Mouse (Mus musculus) right cerebral cortex, postnatal 14 days (tissue): Measurements from ENCODE around the gene Fam221b.
A peak's percentile ranks its signal among the peaks of the same experiment; 100 is the strongest.

Source experiments
- DNase-seq: peaks from one replicate; pipeline ENCODE4 v3.0.0; 2022

The Fam221b gene

DNA sequence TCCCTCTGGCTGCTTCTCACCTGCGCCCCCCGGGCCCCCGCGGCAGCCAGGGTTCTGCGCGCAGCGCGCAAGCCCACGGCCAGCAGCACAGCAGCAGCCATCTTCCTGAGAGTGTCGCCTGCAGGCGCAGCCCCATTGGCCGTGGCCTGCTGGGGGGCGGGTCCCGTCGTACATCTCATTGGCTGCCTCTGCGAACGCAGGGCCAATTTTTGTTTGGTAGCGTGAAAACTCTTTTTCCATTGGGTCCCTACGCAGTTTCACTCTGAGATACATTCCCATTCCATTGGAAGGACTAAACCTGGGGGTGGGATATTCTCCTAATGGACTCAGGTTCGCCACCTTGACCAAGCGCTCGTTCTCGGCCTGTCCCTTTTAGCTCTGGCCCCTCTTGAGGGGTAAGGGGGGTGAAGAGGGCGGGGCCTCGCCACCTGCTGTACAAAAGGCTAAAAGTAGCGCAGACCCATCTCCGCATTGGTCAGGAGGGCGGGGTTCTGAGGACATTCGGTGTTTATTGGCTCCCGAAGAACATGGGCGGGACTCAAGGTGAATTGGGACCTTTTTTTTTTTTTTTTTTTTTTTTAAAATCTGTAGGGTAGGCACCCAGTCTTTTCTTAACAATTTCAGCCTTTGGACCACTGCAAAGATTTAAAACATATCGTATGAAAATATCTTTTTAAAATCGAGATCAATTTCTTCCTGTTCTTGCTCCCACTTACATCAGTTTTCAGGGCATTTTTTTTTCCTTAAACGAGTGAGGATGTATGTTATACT lies 12.4 kb downstream of the Fam221b start, which contains the start of gene Hint2:
TSS of gene Hint2 (minus strand) at position 128 of the 771 bp plus-strand sequence.
- peak; percentile 91 for DNase-seq

- no peak for DNase-seq
Measured at GRCm38 (mm10) chr4:43655656-43656338, 13.1 kb downstream of the Fam221b start.

- DNase-seq = peak; percentile 47
Measured at GRCm38 (mm10) chr4:43653161-43654015, 15.6 kb downstream of the Fam221b start, which contains the start of gene Spag8. Gene Spag8 (minus strand): TSS chr4:43653594.

- DNase-seq = no peak
Measured at GRCm38 (mm10) chr4:43652726-43653125, 16.2 kb downstream of the Fam221b start.

DNA sequence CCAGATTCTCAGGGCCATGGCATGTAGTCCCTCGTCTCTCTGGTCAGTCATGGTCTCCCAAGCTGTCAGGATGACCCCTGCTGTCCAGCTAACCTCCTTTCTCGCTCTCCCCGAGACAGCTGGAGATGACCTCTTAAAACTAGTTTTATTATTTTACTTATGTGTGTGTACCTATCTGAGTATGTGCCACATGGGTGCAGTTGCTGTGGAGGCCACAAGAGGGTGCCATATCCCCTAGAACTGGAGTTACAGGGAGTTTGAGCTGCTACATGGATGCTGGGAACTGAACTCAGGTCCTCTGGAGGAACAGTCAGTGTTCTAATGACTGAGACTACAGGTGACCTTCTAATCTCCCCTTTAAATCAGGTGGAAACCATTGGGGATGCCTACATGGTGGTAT lies 19.2 kb downstream of the Fam221b start:
- no peak for DNase-seq

DNA sequence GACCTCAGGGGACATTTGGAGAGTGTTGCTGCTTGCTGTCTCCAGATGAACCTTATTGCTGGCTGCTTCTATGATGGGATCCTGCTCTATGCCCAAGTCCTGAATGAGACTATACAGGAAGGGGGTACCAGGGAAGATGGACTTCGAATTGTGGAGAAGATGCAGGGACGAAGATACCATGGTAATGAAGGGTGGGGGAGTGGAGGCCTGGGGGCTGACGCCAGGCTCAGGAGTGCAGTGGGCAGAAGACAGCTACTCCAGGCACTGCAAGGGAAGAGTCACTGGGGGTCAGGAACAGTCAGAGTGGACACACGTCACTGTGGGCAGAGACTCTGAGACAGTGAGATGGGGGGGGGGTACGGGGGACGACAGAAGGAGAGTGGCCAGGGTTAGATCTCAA lies 28.5 kb downstream of the Fam221b start:
- DNase-seq = no peak

- no peak for DNase-seq
Measured at GRCm38 (mm10) chr4:43640076-43640475, 28.9 kb downstream of the Fam221b start.

DNA sequence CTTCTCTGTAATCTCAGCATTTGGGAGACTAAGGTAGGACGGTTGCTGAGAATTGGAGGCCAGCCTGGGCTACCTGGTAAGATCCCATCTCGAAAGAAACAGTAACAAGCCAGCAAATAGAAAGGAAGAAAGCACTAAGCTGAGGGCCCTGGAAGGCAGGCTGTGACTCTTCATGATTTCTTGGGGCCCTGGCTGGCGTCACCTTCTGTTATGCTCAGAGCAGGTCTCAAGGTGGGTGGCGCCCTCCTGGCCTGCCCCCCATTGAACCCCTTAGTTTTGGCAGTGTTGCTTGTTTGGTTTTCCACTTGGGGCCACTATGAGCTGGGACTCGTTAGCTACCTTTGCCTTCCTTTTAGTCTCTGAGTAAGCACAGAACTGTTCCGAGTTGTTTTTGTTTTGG lies 32.2 kb downstream of the Fam221b start:
- no peak for DNase-seq

- DNase-seq = no peak
Measured at GRCm38 (mm10) chr4:43634621-43635374, 34.1 kb downstream of the Fam221b start.

GRCm38 (mm10) chr4:43633736-43634135 lies 35.2 kb downstream of the Fam221b start:
- DNase-seq = no peak

DNA sequence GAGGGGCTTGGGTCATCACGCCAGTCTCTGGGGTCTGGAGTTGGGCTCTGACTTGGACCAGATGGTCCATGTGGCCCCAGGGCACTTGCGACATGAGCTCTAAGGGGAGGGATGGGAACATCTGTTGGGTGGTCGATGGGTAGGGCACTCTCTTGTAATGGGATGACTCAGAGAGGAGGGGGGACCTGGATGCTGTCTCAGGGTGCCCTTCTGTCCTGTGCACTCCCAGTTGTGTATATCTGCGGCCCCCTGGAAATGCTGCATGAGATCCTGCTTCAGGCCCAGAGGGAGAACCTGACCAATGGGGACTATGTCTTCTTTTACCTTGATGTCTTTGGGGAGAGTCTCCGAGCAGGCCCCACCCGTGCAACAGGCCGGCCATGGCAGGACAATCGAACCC lies 35.6 kb downstream of the Fam221b start:
- no peak for DNase-seq

GRCm38 (mm10) chr4:43631956-43632920 lies 36.7 kb downstream of the Fam221b start:
- peak; percentile 35 for DNase-seq

- DNase-seq = peak; percentile 46
Measured at GRCm38 (mm10) chr4:43631046-43631955, 37.6 kb downstream of the Fam221b start, which contains the start of gene Npr2. Gene Npr2 (plus strand): TSS chr4:43631935.

DNA sequence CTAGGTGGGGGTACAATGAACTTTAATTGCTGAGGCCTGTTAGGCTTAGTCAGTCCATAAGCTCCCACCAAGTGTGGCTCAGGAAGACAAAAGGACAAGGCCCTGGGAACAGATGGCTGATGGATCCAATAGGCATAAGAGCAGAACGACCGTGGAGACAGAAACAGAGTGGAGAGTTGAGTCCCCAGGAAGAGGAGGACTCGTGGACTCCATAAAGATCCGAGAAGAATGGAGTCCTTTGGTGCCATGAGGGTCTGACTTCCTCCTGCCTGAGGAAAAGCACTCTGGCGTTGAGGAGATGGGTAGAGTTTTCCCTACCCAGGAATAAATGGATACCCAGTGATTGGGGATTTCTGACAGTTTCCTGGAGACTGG lies 38.3 kb downstream of the Fam221b start:
- DNase-seq = no peak

- DNase-seq = peak; percentile 72
Measured at GRCm38 (mm10) chr4:43630030-43630581, 38.8 kb downstream of the Fam221b start.

- DNase-seq = no peak
Measured at GRCm38 (mm10) chr4:43629106-43629817, 39.7 kb downstream of the Fam221b start.

- DNase-seq = no peak
Measured at GRCm38 (mm10) chr4:43620146-43620778, 48.7 kb downstream of the Fam221b start.

- no peak for DNase-seq
Measured at GRCm38 (mm10) chr4:43613060-43613730, 55.8 kb downstream of the Fam221b start.
